Mouse (Mus musculus): ENCODE measurements at regions not wholly inside any gene's neighbourhood (a gene's known extent, or its start where the extent isn't known, plus 50 kb on each side); places are given as distances from the start of the nearest gene placed in this dataset.

DNA sequence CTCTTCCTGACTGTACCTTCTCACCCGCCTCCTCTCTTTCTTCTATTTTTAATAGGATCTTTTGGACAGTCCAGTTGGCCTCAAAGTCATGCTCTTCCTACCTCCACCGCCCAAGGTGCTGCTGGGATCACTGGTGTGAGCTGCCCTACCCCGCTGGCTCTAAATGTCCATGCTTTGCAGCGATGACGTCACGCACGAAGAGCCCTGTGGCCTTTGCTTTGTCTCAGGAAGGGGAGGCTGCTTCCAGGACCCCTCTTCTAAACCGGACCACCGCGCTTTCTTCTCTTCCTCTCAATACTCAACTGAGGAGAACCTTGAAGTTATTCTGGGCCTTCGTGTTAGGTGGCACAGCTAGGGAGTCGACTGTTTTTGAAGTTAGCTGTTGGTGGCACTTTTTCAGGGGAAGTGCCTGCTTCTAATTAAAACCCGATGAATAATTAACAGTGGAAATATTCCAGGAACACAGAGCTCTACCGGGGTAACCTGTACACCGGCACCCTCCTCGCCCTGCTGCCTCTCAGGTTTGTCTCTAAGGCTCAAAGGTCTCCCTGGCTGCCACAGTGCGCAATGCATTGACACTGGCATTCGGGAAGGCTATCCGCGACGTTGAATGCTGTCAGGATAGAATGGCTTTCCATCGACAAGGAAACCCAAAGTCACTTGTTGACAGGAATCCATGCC is 188.7 kb downstream of the Ifng start:
- no peak for DNase-seq

DNA sequence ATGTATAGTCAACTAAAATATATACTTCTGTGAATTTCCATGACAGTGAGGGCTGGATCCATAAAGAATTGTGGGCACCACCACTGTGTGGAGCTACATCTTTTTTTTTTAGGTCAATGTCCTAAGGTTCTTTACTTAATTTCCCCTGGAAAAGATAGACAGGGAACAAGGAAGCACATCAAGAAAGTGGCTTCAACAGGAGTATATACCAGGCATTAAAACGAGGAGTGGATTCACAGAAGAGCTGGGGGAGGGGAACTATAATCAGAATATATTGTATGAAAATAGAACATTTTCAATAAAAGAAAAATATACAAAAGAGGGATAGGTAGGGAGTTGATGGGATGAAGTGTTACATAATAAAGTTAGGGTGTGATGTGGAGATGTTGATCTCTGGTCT is 190.9 kb downstream of the Ifng start:
- no peak for DNase-seq

DNA sequence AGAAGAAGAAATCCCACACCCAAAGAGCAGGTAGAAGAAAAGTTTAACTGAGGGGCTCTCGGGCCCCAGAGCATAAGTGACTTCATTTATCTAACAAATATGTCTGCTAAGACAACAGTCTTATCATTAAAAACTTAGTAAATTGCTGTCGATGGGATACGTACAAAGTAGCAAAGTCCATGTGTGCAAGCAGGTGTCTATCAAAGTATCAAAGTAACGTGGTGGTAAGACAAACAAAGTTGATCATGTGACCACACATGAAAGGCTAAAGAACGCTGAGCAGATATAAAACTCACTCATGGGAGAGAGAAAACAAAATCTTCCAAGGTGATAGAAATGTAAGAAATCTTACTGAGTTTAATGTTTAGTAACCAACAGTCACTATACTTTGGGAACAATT is 191.3 kb downstream of the Ifng start:
- DNase-seq, result no peak

DNA sequence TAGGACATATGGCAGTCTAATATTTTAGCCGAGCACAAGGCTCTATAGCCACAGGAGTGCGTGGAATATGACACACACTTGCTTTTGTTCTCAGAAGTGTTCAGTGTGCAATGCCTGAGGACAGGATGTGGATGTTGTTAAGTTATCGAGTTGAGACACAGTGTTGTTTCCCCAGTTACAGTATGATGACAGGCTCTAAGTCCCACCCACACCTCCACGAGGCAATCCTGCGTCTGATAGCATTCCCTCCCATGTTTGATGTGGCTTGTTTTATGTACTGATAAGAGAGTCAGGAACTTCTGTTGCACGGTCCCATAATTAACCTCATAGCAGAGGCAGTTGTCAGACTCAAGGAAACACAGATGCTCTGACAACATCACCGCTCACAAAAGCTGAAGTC is 192.6 kb downstream of the Ifng start:
- DNase-seq, result no peak

DNA sequence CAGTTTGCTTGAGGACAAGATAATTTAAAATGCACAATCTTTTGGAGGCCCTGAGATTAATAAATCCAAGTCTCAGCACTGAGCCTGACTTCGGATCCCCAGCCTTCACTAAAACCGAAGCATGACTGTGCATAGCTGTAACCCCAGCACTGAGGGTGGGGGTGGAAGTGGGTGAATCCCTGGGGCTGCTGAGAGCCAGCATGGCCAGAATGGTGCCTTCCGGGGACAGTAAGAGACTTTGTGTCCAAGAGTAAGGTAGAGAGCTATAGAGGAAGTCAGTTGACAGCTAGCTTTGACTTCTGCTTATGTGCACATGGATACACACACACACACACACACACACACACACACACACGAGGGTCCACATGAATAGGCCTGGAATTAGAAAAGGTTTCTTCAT is 198.3 kb downstream of the Ifng start:
- no peak for DNase-seq

DNA sequence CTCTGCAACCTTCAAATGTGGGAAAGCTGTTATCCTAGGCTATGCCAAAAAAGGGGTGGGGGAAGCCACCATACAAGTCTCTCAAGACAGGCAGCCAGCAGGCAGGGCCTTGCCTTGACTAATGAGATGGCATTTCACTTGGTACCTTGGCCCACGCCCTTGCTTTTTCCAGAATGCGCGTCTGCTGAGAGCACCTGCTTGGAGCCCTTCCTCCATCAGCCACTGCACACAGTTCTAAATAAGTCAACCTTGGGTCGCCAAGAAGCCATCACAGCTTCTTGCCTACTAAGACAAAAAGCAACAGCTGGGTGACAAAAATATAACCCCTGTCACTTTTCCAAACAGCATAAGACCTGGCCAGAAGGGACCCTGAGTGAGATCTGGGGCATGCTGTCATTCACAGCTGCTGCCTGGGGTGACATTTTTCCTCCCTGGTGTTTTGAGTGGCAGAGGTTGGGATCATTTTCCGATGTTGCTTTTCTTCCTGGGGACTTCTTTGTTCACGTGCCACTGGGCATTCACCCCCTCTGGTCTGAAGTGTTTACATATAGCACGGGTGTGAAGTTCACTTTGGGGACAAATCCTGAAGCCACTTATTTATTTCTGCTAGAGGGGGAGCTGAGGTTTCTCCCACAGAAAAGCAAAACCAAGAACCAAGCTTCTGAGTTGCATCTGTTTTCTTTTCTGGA is 199.4 kb downstream of the Ifng start:
- no peak for DNase-seq

DNA sequence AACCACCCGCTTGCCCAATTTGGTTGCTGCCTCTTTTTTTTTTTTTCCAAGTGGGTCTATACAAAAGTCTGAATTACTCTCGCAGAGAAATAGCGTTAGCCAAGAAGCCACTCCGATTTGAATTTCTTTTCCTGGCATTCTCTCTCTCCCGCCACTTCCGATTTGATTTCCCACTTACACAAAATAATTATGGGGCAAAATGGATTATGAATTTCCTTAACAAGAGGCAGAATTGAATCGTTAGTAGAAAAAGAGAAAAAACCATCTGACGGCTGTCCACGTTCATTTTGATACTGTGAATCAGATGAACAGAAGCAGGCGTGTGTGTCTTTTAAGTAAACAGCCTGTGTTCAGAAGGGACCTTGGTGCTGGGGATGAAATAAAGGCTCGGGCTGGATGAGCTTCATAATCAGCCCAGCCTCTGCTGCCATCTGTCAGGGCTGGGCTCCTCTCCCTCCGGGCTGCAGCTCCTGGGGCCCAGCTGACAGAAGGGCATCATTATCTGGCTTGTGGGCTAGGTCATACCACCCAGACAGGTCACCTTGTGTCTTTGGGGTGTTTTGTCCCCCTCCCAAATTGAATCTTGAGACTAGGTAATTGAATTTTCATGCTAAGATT is 200.1 kb downstream of the Ifng start:
- DNase-seq, result peak; percentile 9

DNA sequence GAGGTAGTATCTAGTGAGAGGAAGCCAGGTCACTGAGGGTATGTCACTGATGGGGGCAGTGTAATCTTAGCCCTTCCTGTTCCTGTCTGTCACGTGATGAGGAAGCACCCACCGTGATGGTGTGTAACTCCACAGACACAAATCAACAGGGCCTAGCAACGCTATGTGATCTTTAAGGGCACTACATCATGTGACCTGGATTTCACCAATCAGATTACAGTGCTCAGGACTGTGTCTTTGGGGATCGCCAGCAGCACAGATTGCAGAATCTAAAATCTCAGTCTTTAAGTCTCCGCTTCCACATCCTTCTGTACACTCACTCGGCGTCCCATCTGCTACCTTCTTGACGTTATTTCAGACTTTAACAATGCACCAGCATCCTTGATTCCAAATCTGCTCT is 202.8 kb downstream of the Ifng start:
- no peak for DNase-seq

DNA sequence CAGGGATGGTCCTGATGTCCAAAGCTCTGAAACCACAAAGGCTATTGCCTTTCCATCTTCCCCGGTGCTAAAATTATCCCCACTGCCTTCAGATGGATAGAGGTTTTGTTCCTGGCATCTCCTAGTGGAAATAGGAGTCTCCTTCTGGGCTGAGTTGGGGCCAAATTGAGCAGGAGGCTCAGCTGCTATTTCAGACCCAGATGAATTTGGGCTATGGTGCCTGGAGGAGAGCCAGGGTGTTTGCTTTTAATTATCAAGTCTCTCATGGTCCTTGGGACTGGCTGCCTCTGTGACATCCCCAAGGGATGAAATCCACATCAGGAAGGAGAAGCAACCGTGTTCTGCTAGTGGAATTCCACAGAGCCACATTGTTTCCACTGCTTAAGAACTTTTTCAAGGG is 207.3 kb downstream of the Ifng start:
- peak; percentile 37 for DNase-seq

DNA sequence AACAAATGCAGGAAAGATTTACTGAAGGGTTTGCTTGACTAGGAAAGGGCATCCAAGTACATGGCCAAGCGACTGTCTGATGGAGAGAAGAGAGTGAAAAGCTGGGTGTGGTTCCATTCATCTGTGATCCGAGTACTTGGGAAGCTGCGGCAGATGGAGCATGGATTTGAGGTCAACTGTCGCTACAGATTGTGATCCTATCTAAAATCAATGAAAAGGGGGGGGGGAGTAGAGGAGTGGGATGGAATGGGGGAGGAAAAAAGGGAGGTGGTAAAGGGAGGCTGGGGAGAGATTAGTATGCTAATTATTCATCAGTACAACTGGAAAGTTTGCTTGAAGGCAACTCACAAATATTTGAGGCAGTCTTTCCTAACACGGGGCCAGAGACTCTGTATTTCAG is 213.4 kb downstream of the Dyrk2 start:
- no peak for DNase-seq

DNA sequence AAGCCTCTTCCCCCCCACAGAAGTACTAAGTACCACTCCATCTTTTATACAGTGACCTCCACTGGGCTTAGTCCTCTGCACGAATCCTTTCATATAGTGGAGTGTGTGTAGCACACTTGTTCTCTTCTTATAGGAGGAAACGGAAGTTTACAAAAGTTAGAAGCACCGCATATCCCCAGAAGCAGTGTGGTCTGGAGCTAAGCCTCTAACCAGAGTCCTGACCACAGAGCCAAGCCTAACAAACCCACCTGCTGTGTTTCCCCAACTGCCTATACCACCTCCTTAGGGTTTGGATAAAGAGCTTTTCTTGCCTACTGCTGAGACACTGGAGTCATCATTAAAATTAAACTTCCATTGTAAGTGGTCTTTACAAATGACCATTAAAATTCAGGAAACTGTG is 204.0 kb downstream of the Dyrk2 start:
- DNase-seq, result no peak

DNA sequence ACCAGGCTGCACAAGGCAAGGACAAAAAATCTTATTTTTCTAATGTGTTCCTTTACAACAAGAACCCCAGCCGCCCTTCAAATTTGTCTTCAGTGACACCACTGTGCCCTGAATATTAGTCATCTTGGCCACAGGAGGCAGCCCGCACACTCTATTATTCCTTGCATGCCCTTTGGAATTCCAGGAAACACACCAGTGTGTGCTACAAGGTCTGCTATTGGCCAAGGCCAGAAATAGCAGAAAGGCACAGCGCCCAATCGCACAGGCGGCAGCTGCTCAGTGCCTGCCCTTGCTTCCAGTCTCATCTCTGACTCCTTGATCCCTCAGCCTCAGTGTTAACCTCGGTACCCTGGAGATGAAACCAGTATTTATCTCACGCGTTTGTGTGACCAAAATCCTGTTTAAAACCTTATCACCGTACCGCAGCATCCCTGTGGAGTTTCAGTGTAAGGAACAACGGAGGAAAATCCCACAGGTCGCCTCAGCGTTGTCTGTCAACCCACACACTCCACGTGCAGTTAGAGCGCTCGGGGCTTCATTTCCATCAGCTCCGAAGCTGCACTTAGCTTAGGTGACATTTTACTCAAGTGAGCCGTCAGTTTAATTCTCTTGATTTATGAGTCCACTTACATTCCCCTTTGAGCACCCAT is 194.1 kb downstream of the Dyrk2 start:
- no peak for DNase-seq

DNA sequence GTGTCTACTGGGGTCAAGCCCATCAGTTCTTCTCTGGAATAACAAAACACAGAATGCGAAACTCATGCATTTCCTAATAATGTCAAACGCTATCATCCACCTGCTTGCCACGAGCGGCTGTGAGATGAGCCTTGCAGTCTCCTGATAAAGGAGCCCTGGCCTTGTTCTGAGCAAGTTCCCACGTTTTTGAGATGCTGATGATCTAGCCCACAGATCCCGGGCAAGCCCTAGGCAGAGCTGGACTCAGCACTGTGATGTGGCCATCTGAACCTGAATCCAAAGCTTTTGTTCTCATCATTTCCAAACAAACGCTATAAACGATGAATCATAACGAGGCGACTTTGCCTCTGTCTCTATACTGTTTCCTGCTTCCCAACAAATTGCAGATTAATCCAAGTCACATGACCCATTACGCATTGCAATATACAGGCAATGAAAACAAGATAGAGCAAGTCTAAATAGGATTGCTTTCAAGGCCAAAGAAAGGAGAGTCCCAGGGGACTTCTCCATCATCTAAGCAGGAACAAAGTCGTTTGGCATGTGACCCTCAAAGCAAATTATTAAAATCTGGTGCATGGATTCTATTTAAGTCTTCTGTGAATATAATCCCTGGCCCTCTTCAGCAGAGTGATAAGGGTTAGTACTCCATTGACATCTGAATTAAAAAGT is 191.1 kb downstream of the Dyrk2 start:
- DNase-seq, result no peak

DNA sequence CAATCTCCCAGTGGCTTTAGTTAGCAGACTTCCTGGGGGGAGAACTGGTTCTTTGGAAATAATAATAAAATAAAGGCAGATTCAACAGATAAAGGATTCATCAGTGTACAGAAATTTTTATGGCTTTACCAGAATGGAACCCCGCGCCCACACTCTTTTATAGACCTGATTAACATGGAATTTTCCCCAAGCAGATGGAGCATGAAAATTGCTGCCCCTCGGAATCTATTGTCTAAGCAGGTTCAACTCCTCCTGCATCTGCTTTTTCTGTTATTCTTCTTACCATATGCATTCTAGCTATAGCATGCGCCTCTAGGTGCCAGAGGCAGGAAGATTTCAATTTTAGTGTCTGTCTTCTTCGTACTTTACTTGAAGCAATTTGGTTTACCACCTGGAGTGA is 190.5 kb downstream of the Dyrk2 start:
- no peak for DNase-seq

DNA sequence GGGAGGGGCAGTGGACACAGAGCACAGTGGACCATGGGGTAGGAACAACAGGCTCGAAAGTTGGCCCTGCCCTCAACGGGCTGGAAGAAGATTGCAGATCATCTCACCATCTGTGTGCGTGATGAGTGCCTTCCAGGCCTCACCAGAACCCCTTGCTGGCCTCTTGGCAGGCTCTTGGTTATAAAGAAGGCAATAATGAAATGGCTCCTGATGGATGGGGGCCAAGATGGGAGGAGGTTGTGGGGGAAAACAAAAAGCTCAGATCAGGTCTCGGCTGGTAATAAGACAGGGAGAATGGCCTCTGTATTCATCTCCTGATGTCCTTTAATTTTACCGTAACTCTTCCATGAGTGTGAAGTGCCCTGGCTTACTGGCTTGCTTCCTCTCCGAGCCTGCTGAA is 189.1 kb downstream of the Dyrk2 start:
- no peak for DNase-seq

DNA sequence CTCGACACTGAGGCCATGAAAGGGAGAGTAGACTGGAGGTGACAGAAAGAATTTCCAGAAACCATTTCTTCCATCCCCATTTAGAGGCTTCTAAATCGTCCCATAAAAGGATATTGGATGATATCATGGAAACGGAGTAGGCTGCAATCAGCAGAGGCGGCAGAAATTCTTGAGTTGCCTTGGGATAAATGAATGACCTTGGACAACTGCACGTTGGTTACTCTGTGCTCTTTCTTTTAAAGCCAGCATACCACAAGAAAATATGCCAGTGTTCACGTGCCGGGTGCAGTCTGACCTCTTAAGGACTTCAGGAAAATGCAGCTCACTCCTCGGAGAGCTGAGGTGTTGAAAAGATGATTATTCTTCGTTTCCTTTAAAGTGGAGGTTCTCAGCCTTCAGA is 186.7 kb downstream of the Dyrk2 start:
- DNase-seq, result no peak

DNA sequence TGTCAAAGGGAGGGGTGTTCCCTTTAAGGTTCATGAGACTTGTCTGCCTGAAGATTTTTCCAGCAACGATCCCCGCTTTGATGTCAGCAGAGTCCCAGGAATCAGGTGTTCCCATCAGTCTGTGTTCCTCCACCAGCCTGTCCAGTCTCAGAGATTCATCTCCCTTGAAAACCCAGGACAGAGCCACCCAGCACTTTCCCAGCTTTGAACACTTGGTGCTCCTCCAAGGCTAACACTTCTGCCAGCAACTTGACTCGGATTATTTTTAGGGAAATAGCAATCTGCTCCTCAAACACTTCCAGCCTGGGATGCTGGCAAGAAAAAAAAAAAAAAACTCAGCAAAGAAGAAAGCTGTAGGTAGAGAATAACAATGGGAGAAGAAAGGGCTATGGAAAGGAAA is 170.7 kb downstream of the Dyrk2 start:
- no peak for DNase-seq

DNA sequence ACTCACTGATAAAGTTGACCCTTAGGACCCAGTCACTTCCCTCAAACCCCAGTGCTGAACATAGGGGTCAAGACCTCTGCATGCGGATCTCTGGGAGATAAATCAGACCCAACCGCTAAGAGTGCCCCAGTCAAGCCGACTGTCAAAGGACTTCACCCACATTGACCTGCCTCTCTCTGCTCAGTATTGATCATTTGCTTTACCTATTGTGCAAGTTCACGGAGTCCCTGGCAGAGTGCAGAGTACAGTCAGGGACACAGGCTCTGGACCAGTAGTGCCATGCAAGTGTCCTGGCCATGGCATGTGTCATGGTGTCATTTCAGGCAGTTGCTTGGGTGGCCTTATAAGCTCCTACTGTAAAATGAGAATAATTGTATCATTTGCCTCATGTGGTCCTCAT is 169.9 kb downstream of the Dyrk2 start:
- DNase-seq, result no peak

DNA sequence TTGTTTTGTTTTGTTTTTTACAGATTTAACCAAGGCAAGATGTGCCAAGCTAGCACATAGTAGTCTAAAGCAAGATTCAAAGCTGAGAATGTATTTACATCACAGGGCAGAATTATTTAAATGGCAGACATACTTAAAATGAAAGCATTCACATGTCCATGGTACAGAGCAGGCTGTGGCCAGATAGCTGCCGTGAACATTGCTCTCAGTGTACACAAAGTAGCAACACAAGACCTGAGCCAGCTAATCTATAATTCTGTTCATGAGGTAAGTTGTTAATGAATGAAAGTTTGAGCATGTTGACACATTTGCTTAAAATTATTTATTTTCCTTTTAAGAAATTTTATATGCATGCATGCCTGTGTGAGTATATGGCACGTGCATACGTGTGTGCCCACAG is 164.0 kb downstream of the Dyrk2 start:
- DNase-seq, result no peak

DNA sequence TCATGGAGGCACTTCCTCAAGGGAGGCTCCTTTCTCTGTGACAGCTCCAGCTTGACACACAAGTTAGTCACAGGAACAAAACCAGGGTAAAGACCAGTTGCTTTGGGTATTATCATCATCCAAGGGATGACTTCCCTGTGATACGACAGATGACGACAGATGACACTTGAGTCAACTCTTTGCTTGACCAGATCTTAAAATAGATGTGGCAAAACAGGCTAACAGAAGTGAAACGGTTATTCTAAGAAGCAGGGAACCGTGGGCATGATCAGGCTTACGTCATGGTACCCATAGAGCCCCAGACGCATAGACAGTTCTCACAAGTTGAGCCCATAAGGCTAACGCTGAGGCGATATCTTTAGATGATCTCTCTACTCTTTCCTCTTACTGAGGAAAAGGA is 160.3 kb downstream of the Dyrk2 start:
- DNase-seq, result no peak

DNA sequence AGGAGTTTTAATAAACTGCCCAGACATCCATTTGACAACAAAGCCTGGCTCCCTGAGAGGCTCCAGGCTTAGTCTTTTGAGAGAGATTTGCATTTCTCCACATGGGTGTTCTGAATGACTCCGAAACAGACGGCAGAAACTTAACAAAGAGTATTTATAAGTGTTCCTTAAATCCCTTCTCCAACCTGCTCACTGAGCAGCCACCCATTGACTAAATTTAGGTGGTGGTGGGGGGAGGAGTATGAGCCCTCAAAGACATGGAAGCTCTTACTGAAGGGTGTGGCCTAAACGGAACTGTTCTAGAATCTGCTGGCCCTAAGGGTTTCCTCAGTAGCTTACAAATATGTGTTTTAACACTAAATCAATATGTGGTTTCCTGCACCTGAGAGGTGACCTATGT is 158.5 kb downstream of the Dyrk2 start:
- no peak for DNase-seq

DNA sequence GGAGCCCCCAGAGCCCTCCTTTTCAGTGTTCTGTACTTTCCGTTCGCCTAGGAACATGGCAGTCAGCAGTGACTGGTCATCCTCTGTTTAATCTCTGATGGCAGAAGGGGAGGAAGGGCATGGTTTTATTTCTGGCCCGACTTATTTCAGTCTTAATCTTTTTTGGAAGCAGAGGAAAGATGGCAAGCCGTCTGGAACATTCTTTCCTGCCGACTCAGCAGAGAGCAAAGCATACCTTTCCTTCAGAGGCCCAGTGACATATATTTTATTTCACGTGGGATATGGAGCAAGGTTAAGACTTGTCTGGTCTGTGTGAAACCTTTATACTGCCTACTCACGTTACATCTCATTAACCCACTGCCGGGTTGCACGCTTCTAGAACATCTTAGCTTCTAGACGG is 158.1 kb downstream of the Dyrk2 start:
- DNase-seq, result no peak

DNA sequence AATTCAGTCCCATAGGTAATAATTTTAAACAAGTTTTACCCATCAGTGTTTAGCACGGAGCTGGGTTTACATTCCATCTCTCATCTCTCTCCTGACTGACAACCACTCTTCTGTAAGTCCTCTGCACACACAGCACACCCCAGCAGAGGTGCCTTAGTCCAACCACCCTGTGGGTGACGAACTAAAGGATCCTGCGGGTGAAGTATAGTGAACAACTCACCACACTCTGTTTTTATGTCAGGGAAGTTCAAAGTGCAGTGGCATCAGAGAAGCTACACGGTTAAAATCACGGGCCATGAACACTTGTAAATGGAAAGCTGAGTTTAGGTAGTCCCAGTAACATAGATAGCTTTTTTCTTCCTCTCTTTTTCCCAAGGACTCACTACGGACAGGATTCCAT is 157.1 kb downstream of the Dyrk2 start:
- no peak for DNase-seq

DNA sequence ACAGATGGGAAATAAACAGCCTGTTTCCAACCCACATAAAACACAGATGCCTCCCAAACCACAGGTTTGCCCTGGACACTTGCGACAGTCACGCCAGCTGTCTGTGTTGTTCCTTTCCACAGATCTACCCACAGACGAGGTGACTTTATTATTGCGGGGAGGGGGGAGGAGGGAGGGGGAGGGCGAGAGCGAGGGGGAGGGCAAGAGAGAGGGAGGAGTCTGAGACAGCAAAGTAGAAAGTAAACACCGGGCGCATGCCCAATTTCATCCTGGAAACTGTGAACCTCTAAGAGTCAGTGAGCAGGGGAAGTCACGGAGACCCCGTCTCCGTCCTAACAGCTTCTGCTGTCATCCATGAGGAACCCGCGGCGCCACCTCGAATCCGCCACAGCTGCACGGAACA is 155.8 kb downstream of the Dyrk2 start:
- no peak for DNase-seq
